ENCODE assay signal across 9 mouse cellular contexts in genomic region chr7:45335056-45335455, GRCm38 (mm10). TPM values are rescaled to one million over a fixed set of nuclear protein-coding genes. Genes with fewer than 3 reads are reported as not detected.
DNase-seq lines count a peak whose midpoint lies in the region; ATAC-seq and TF ChIP-seq lines count a peak whose summit lies in the region.
"Had no signal": no experiment of that assay in that cellular context is flagged by ENCODE, and none has a peak within 500 bp of the region (broad histone marks: within the 10 kb centered on the region; RNA-seq: fewer than 3 reads in every experiment).

Hrc (plus strand) TSS chr7:45335290.

- H3K27ac ChIP-seq in lung, postnatal 0 days (ENCODE audit: low read length): no peak within 1 kb of the TSS
- H3K27ac ChIP-seq in intestine, embryonic 16.5 days (ENCODE audit: low read length): peak within 1 kb of the TSS; percentile 37; the same call in 1 of the 2 replicates
- peak within 1 kb of the TSS; percentile 96 for H3K27ac ChIP-seq in stomach, embryonic 16.5 days (ENCODE audit: low read length)

- 26% methylated on average over 5 of the region's 5 CpGs for WGBS in lung, postnatal 0 days
- 31% methylated on average over 5 of the region's 5 CpGs for WGBS in intestine, embryonic 16.5 days
- 28% methylated on average over 5 of the region's 5 CpGs for WGBS in stomach, embryonic 16.5 days

- TF ChIP-seq CTCF in lung, postnatal 0 days (IDR thresholded peaks at IDR 0.05): no peak

- no peak for ATAC-seq in lung, postnatal 0 days
- ATAC-seq in intestine, embryonic 16.5 days: no peak
- ATAC-seq in stomach, embryonic 16.5 days (ENCODE audit: insufficient read depth, low FRiP score): no peak

- no peak within 1 kb of the TSS for H3K4me3 ChIP-seq in lung, postnatal 0 days (ENCODE audit: low read depth, low read length)
- no peak within 1 kb of the TSS for H3K4me3 ChIP-seq in intestine, embryonic 16.5 days (ENCODE audit: low read length)
- peak within 1 kb of the TSS; percentile 77; the same call in 1 of the 2 replicates for H3K4me3 ChIP-seq in stomach, embryonic 16.5 days (replicated peaks; ENCODE audit: low read length)

- H3K4me1 ChIP-seq in lung, postnatal 0 days (ENCODE audit: insufficient read depth, low read depth, low read length): peaks cover 8% of the 10 kb centered on the region; the same call in 1 of the 2 replicates
- peaks cover 48% of the 10 kb centered on the region for H3K4me1 ChIP-seq in intestine, embryonic 16.5 days (ENCODE audit: control insufficient read depth, insufficient read depth, low read length)
- H3K4me1 ChIP-seq in stomach, embryonic 16.5 days (ENCODE audit: control insufficient read depth, insufficient read depth, low read length): peaks cover 41% of the 10 kb centered on the region

- H3K9ac ChIP-seq in lung, postnatal 0 days (replicated peaks; ENCODE audit: low read depth): no peak within 1 kb of the TSS
- H3K9ac ChIP-seq in intestine, embryonic 16.5 days (ENCODE audit: low read depth, low read length): peak within 1 kb of the TSS; percentile 30; the same call in 1 of the 2 replicates
- H3K9ac ChIP-seq in stomach, embryonic 16.5 days (ENCODE audit: low read length): 0 out of 2 replicates have a peak within 1 kb of the TSS, but pooled peaks have one; percentile 34

- no peak for TF ChIP-seq EP300 in lung, postnatal 0 days (IDR thresholded peaks at IDR 0.05)

- H3K9me3 ChIP-seq in lung, postnatal 0 days (ENCODE audit: low read length): no peaks in the 10 kb centered on the region
- H3K9me3 ChIP-seq in intestine, embryonic 16.5 days (ENCODE audit: control insufficient read depth, low read length): no peaks in the 10 kb centered on the region
- H3K9me3 ChIP-seq in stomach, embryonic 16.5 days (replicated peaks; ENCODE audit: control insufficient read depth, low read length): no peaks in the 10 kb centered on the region

- peak; percentile 22 for DNase-seq in lung, postnatal 0 days (ENCODE audit: low spot score)
- DNase-seq in lung, postnatal 36 days: no peak
- DNase-seq in heart, adult 18-20 months: peak; percentile 71 to 83
- no peak for DNase-seq in ovary, adult 18-20 months (ENCODE audit: low spot score)
- no peak for DNase-seq in layer of hippocampus, postnatal 10 days (ENCODE audit: low spot score in 2 of 2)
- DNase-seq in frontal cortex, postnatal 36 days (ENCODE audit: low spot score in 2 of 2): no peak

- no peaks in the 10 kb centered on the region for H3K36me3 ChIP-seq in lung, postnatal 0 days (ENCODE audit: insufficient read depth, low read length)
- H3K36me3 ChIP-seq in intestine, embryonic 16.5 days (ENCODE audit: control insufficient read depth, insufficient read depth, low read length): no peaks in the 10 kb centered on the region
- H3K36me3 ChIP-seq in stomach, embryonic 16.5 days (ENCODE audit: control insufficient read depth, insufficient read depth, low read length): no peaks in the 10 kb centered on the region

- H3K27me3 ChIP-seq in lung, postnatal 0 days (replicated peaks; ENCODE audit: insufficient read depth, low read length): no peaks in the 10 kb centered on the region
- no peaks in the 10 kb centered on the region for H3K27me3 ChIP-seq in intestine, embryonic 16.5 days (replicated peaks; ENCODE audit: control insufficient read depth, insufficient read depth, low read length)
- H3K27me3 ChIP-seq in stomach, embryonic 16.5 days (ENCODE audit: control insufficient read depth, insufficient read depth, low read length): no peaks in the 10 kb centered on the region

- H3K4me2 ChIP-seq in lung, postnatal 0 days (replicated peaks; ENCODE audit: low read depth, low read length): peak within 1 kb of the TSS; percentile 78; the same call in 1 of the 2 replicates
- H3K4me2 ChIP-seq in intestine, embryonic 16.5 days (ENCODE audit: low read depth, low read length): peak within 1 kb of the TSS; percentile 87
- H3K4me2 ChIP-seq in stomach, embryonic 16.5 days (ENCODE audit: low read depth, low read length): peak within 1 kb of the TSS; percentile 61

RNA-seq across cellular contexts. Expression of gene Hrc, which starts in this region (rescaled TPM):
- polyA plus RNA-seq in lung, postnatal 0 days (2015; fragmentation: Nextera tagmentation; extraction: Ambion mirVana): 0.50 and 0.54 TPM in 2 replicates
- 100 to 1,000 TPM; 954 to 975 TPM for total RNA-seq in heart, adult 18-20 months (2021)
- 0.86 and 1.4 TPM in 2 replicates for polyA plus RNA-seq in intestine, embryonic 16.5 days (2015; fragmentation: Nextera tagmentation; extraction: Ambion mirVana)
- 1.0 and 3.1 TPM in 2 replicates for polyA plus RNA-seq in stomach, embryonic 16.5 days (2015; fragmentation: Nextera tagmentation; extraction: Ambion mirVana)
- total RNA-seq in layer of hippocampus, postnatal 10 days (2021): under 1 TPM; 0.85 to 0.96 TPM
- total RNA-seq: MEL had no signal

Comparison
In these comparisons a context has a peak if more than half of its experiments do, and no peak if none do; other contexts are left out.
1. RNA of gene Hrc (total RNA-seq): 954 to 975 TPM in heart, adult 18-20 months; 0.85 to 0.96 TPM in layer of hippocampus, postnatal 10 days; every median in the first group is over 100 times any median in the second.
2. Peak in DNase-seq and H3K4me2 ChIP-seq in lung, postnatal 0 days; RNA of the gene not detected or under 1 TPM.
3. DNase-seq: peak in heart, adult 18-20 months (2 of 2); none in lung, postnatal 36 days (single experiment), ovary, adult 18-20 months (single experiment), layer of hippocampus, postnatal 10 days (0 of 2) and frontal cortex, postnatal 36 days (0 of 2).
4. Peak in every context shown above with its lines, with median percentiles within 50 percentile points of each other: H3K4me2 ChIP-seq.